Comparison of ENCODE assay signal across 12 mouse cellular contexts in genomic region chr12:82855333-82856107, GRCm38 (mm10).
DNase-seq lines count a peak whose midpoint lies in the region; ATAC-seq and TF ChIP-seq lines count a peak whose summit lies in the region.
"Had no signal": no experiment of that assay in that cellular context is flagged by ENCODE, and none has a peak within 500 bp of the region (broad histone marks: within the 10 kb centered on the region; RNA-seq: fewer than 3 reads in every experiment).

No protein-coding gene starts in this region.

- no peaks in the 10 kb centered on the region for H3K4me1 ChIP-seq in kidney, embryonic 16.5 days (ENCODE audit: insufficient read depth, low read length)
- H3K4me1 ChIP-seq in intestine, postnatal 0 days (replicated peaks; ENCODE audit: control insufficient read depth, insufficient read depth, low read length), result no peaks in the 10 kb centered on the region
- no peaks in the 10 kb centered on the region for H3K4me1 ChIP-seq in midbrain, embryonic 13.5 days (replicated peaks)

- DNase-seq in cerebellum, adult 11-12 months, result peak; percentile 6
- peak; percentile 11 for DNase-seq in kidney, adult 18-20 months
- DNase-seq in brain, adult 2 months (ENCODE audit: low read depth, low spot score), result peak; percentile 46
- peak; percentile 8 to 54 for DNase-seq in layer of hippocampus, postnatal 14 days (ENCODE audit: low spot score in 2 of 2)
- DNase-seq: lung, embryonic 14.5 days had no signal

- no peak overlapping the region for H3K4me3 ChIP-seq in kidney, embryonic 16.5 days (ENCODE audit: low read length)
- no peak overlapping the region for H3K4me3 ChIP-seq in intestine, postnatal 0 days (ENCODE audit: low read depth, low read length)
- H3K4me3 ChIP-seq in midbrain, embryonic 13.5 days (replicated peaks), result no peak overlapping the region

- H3K9me3 ChIP-seq in kidney, embryonic 16.5 days (ENCODE audit: low read length), result no peaks in the 10 kb centered on the region
- no peaks in the 10 kb centered on the region for H3K9me3 ChIP-seq in intestine, postnatal 0 days (ENCODE audit: control insufficient read depth)
- H3K9me3 ChIP-seq in midbrain, embryonic 13.5 days, result no peaks in the 10 kb centered on the region; the same call in 1 of the 2 replicates

- no peak overlapping the region for H3K4me2 ChIP-seq in kidney, embryonic 16.5 days (replicated peaks; ENCODE audit: low read depth, low read length)
- H3K4me2 ChIP-seq in intestine, postnatal 0 days (replicated peaks; ENCODE audit: low read depth), result no peak overlapping the region
- H3K4me2 ChIP-seq in midbrain, embryonic 13.5 days (replicated peaks), result no peak overlapping the region
- H3K4me2 ChIP-seq: hindbrain, embryonic 14.5 days; lung, embryonic 14.5 days had no signal

- TF ChIP-seq CTCF in intestine, postnatal 0 days (IDR thresholded peaks at IDR 0.05; ENCODE audit: low read depth), result no peak

- H3K27me3 ChIP-seq in kidney, embryonic 16.5 days (ENCODE audit: insufficient read depth, low read length), result no peaks in the 10 kb centered on the region
- no peaks in the 10 kb centered on the region for H3K27me3 ChIP-seq in intestine, postnatal 0 days (replicated peaks; ENCODE audit: control insufficient read depth, insufficient read depth, low read length)
- no peaks in the 10 kb centered on the region for H3K27me3 ChIP-seq in midbrain, embryonic 13.5 days

- ATAC-seq in cerebellum, adult (ENCODE audit: insufficient number of reproducible peaks, low FRiP score, low TSS enrichment), result no peak; the same call in 1 of the 2 replicates
- no peak for ATAC-seq in kidney, embryonic 16.5 days (ENCODE audit: low FRiP score, low TSS enrichment)
- no peak for ATAC-seq in intestine, postnatal 0 days
- no peak for ATAC-seq in midbrain, embryonic 13.5 days
- ATAC-seq: midbrain, embryonic 16.5 days had no signal

- 62% methylated on average over 4 of the region's 4 CpGs for WGBS in kidney, embryonic 16.5 days
- 53% methylated on average over 4 of the region's 4 CpGs for WGBS in intestine, postnatal 0 days
- 78% methylated on average over 4 of the region's 4 CpGs for WGBS in midbrain, embryonic 13.5 days

- H3K36me3 ChIP-seq in kidney, embryonic 16.5 days (ENCODE audit: insufficient read depth, low read length), result no peaks in the 10 kb centered on the region
- H3K36me3 ChIP-seq in intestine, postnatal 0 days (ENCODE audit: control insufficient read depth, insufficient read depth), result no peaks in the 10 kb centered on the region
- H3K36me3 ChIP-seq in midbrain, embryonic 13.5 days, result no peaks in the 10 kb centered on the region
- H3K36me3 ChIP-seq: G1E had no signal

- no peak overlapping the region for H3K27ac ChIP-seq in kidney, embryonic 16.5 days (ENCODE audit: low read length)
- no peak overlapping the region for H3K27ac ChIP-seq in intestine, postnatal 0 days (ENCODE audit: low read depth, low read length)
- no peak overlapping the region for H3K27ac ChIP-seq in midbrain, embryonic 13.5 days
- H3K27ac ChIP-seq: hindbrain, embryonic 14.5 days had no signal

- no peak overlapping the region for H3K9ac ChIP-seq in kidney, embryonic 16.5 days (replicated peaks; ENCODE audit: low read length)
- no peak overlapping the region for H3K9ac ChIP-seq in intestine, postnatal 0 days (ENCODE audit: low read depth, low read length)
- no peak overlapping the region for H3K9ac ChIP-seq in midbrain, embryonic 13.5 days (replicated peaks)
- H3K9ac ChIP-seq: hindbrain, embryonic 14.5 days; lung, embryonic 14.5 days had no signal
